Mouse (Mus musculus) G1E (cell line): ENCODE results near the gene Usp42. TPM values are rescaled to one million over a fixed set of nuclear protein-coding genes. Genes with fewer than 3 reads are reported as not detected.

Experiments used
- ATAC-seq: 2 replicates; pipeline ENCODE4 v1.8.0; 2016; ENCODE audit warnings: mild to moderate bottlenecking; ENCODE audit not compliant: insufficient number of reproducible peaks, poor library complexity, low FRiP score, severe bottlenecking; ENCODE audit errors: extremely low read depth
- DNase-seq: peaks from one replicate; pipeline ENCODE4 v3.0.0; 2012; ENCODE audit warnings: low spot score
- H3K27me3 ChIP-seq: 2 replicates; pipeline ENCODE4 v1.6.1; 2012; ENCODE audit warnings: mild to moderate bottlenecking, low read length, inconsistent platforms; ENCODE audit not compliant: insufficient read depth
- H3K36me3 ChIP-seq: replicated peaks from 2 replicates; pipeline ENCODE3; 2012; ENCODE audit warnings: mild to moderate bottlenecking, inconsistent platforms
- H3K4me1 ChIP-seq: 2 replicates; pipeline ENCODE4 v1.6.1; 2012; ENCODE audit warnings: low read depth, low read length, inconsistent platforms, mixed read lengths; ENCODE audit not compliant: insufficient read depth
- H3K4me3 ChIP-seq: 2 replicates; pipeline ENCODE4 v1.5.1; 2012; ENCODE audit warnings: low read depth, mild to moderate bottlenecking, inconsistent platforms, low read length, moderate library complexity, mixed read lengths
- H3K9me3 ChIP-seq: replicated peaks from 2 replicates; pipeline ENCODE4 v1.6.1; 2012; ENCODE audit warnings: inconsistent platforms
- CTCF ChIP-seq: IDR thresholded peaks from 2 replicates; pipeline ENCODE4 v1.5.1; 2012; ENCODE audit warnings: low read depth, low read length, inconsistent platforms, mixed read lengths
- GATA1 ChIP-seq: IDR thresholded peaks from 2 replicates; pipeline ENCODE4 v1.6.1; 2012; ENCODE audit warnings: borderline replicate concordance, low read length, inconsistent platforms, mixed read lengths
- GATA2 ChIP-seq: IDR thresholded peaks from 2 replicates; pipeline ENCODE4 v1.6.1; 2012; ENCODE audit warnings: low read depth, low read length, inconsistent platforms, borderline replicate concordance
- POLR2AphosphoS5 ChIP-seq: IDR thresholded peaks from 2 replicates; pipeline ENCODE4 v1.6.1; 2012; ENCODE audit warnings: low read depth, low read length, inconsistent platforms; ENCODE audit not compliant: insufficient replicate concordance
- TAL1 ChIP-seq: conservative IDR thresholded peaks from 2 replicates; pipeline ENCODE4 v1.6.1; 2012; ENCODE audit warnings: low read depth, low read length, inconsistent platforms, mixed read lengths
- polyA plus RNA-seq: library from polyadenylated mRNA; stranded (reverse); fragments of >175 nt; gene quantifications from 2 replicates; pipeline ENCODE4 v1.2.3, GENCODE M21; 2012
- total RNA-seq, 2 experiments: library from RNA; stranded (forward) in 1 of 2; stranded (reverse) in 1 of 2; fragments of 200-1000 nt in 1 of 2; fragments of >200 nt in 1 of 2; fragmentation: Nextera tagmentation in 1 of 2; gene quantifications; 2 replicates each; pipeline ENCODE4 v1.2.3; 2014 to 2017

Usp42 gene
- total and polyA plus RNA-seq, 3 experiments = 5.6 to 34.7 (median 21.3) TPM

- H3K4me1 ChIP-seq = peaks cover 86% of the 10 kb centered on the region
- TF ChIP-seq CTCF = no peak
- TF ChIP-seq TAL1 = no peak
- TF ChIP-seq GATA1 = no peak
- TF ChIP-seq GATA2 = no peak
- TF ChIP-seq POLR2AphosphoS5 = no peak
- peaks cover 76% of the 10 kb centered on the region for H3K36me3 ChIP-seq
- H3K9me3 ChIP-seq = no peaks in the 10 kb centered on the region
- no peaks in the 10 kb centered on the region for H3K27me3 ChIP-seq
- ATAC-seq = no peak
- DNase-seq = no peak
- H3K4me3 ChIP-seq = no peak overlapping the region
These were observed 62.2 kb downstream of the Usp42 start for GRCm38 (mm10) chr5:143669839-143670238.

GRCm38 (mm10) chr5:143669393-143669792 is 62.7 kb downstream of the Usp42 start:
- no peak overlapping the region; the same call in 1 of the 2 replicates for H3K4me3 ChIP-seq
- no peaks in the 10 kb centered on the region for H3K9me3 ChIP-seq
- peaks cover 76% of the 10 kb centered on the region for H3K36me3 ChIP-seq
- H3K4me1 ChIP-seq = peaks cover 84% of the 10 kb centered on the region
- DNase-seq (no peak), ATAC-seq (no peak)
- no peaks in the 10 kb centered on the region for H3K27me3 ChIP-seq
- TF ChIP-seq POLR2AphosphoS5 = no peak
- no peak for TF ChIP-seq GATA1
- TF ChIP-seq CTCF = no peak
- TF ChIP-seq TAL1 = no peak
- no peak for TF ChIP-seq GATA2

GRCm38 (mm10) chr5:143668884-143669283 is 63.2 kb downstream of the Usp42 start:
- DNase-seq = no peak
- no peak for ATAC-seq
- Histone ChIP-seq H3K9me3 (no peaks in the 10 kb centered on the region), H3K27me3 (no peaks in the 10 kb centered on the region), H3K4me3 (no peak overlapping the region), H3K36me3 (peaks cover 80% of the 10 kb centered on the region), H3K4me1 (peaks cover 83% of the 10 kb centered on the region)
- TF ChIP-seq GATA1 (no peak), GATA2 (no peak), TAL1 (no peak), CTCF (no peak), POLR2AphosphoS5 (no peak)

GRCm38 (mm10) chr5:143666015-143666414 is 66.1 kb downstream of the Usp42 start:
- no peak for DNase-seq
- Histone ChIP-seq H3K4me3 (no peak overlapping the region), H3K36me3 (peaks cover 74% of the 10 kb centered on the region), H3K9me3 (no peaks in the 10 kb centered on the region), H3K4me1 (peaks cover 72% of the 10 kb centered on the region), H3K27me3 (no peaks in the 10 kb centered on the region)
- peak; percentile 54 for ATAC-seq
- no peak for TF ChIP-seq GATA1
- TF ChIP-seq POLR2AphosphoS5 = no peak
- 0 out of 2 replicates have a peak, but pooled peaks have one; percentile 26 for TF ChIP-seq TAL1
- no peak for TF ChIP-seq CTCF
- no peak for TF ChIP-seq GATA2

GRCm38 (mm10) chr5:143665561-143665960 is 66.5 kb downstream of the Usp42 start:
- peaks cover 71% of the 10 kb centered on the region for H3K4me1 ChIP-seq
- ATAC-seq (no peak), DNase-seq (no peak)
- H3K36me3 ChIP-seq = peaks cover 75% of the 10 kb centered on the region
- TF ChIP-seq CTCF (no peak), GATA1 (no peak), TAL1 (no peak), GATA2 (no peak), POLR2AphosphoS5 (no peak)
- no peaks in the 10 kb centered on the region for H3K9me3 ChIP-seq
- H3K27me3 ChIP-seq = no peaks in the 10 kb centered on the region
- H3K4me3 ChIP-seq = no peak overlapping the region

- no peak for TF ChIP-seq CTCF
- no peak for TF ChIP-seq GATA2
- no peak for TF ChIP-seq GATA1
- TF ChIP-seq TAL1 = no peak
- no peak for TF ChIP-seq POLR2AphosphoS5
These were observed 68.9 kb downstream of the Usp42 start for GRCm38 (mm10) chr5:143663074-143663687.

More at GRCm38 (mm10) chr5:143663074-143663687, 68.9 kb downstream of the Usp42 start:
- H3K4me1 ChIP-seq = peaks cover 74% of the 10 kb centered on the region
- ATAC-seq = no peak
- H3K4me3 ChIP-seq = no peak overlapping the region
- H3K36me3 ChIP-seq = peaks cover 79% of the 10 kb centered on the region
- no peak for DNase-seq
- no peaks in the 10 kb centered on the region for H3K9me3 ChIP-seq
- H3K27me3 ChIP-seq = no peaks in the 10 kb centered on the region

Other genes starting within 250 kb of the Usp42 start
- gene Rac1, start 204.2 kb downstream of the Usp42 start, total RNA-seq (2014; fragmentation: Nextera tagmentation) = 802 and 891 TPM in 2 replicates
- gene Rac1, start 204.2 kb downstream of the Usp42 start, total RNA-seq (2017) = 150 and 168 TPM in 2 replicates
- gene Rac1, start 204.2 kb downstream of the Usp42 start, polyA plus RNA-seq = 93.2 and 99.6 TPM in 2 replicates
- gene Cyth3, start 109.8 kb downstream of the Usp42 start, total RNA-seq (2014; fragmentation: Nextera tagmentation) = 242 and 246 TPM in 2 replicates
- 174 and 191 TPM in 2 replicates for gene Cyth3, start 109.8 kb downstream of the Usp42 start, total RNA-seq (2017)
- gene Cyth3, start 109.8 kb downstream of the Usp42 start, polyA plus RNA-seq = 70.4 and 76.3 TPM in 2 replicates
- gene Eif2ak1, start 85.5 kb upstream of the Usp42 start, total RNA-seq (2014; fragmentation: Nextera tagmentation) = 52.6 and 73.0 TPM in 2 replicates
- 31.9 and 34.6 TPM in 2 replicates for gene Eif2ak1, start 85.5 kb upstream of the Usp42 start, total RNA-seq (2017)
- gene Eif2ak1, start 85.5 kb upstream of the Usp42 start, polyA plus RNA-seq = 12.9 and 18.9 TPM in 2 replicates
- gene Ankrd61, start 165.4 kb upstream of the Usp42 start, total RNA-seq (2014; fragmentation: Nextera tagmentation) = not detected in 2 replicates
- gene Ankrd61, start 165.4 kb upstream of the Usp42 start, total RNA-seq (2017) = 0.06 and 0.22 TPM in 2 replicates
- not detected in 2 replicates for gene Ankrd61, start 165.4 kb upstream of the Usp42 start, polyA plus RNA-seq
- 48.3 and 61.2 TPM in 2 replicates for gene Aimp2, start 177.6 kb upstream of the Usp42 start, total RNA-seq (2014; fragmentation: Nextera tagmentation)
- gene Aimp2, start 177.6 kb upstream of the Usp42 start, total RNA-seq (2017) = 75.9 and 82.8 TPM in 2 replicates
- 69.6 and 91.3 TPM in 2 replicates for gene Aimp2, start 177.6 kb upstream of the Usp42 start, polyA plus RNA-seq
- 42.8 and 46.9 TPM in 2 replicates for gene Pms2, start 177.7 kb upstream of the Usp42 start, total RNA-seq (2014; fragmentation: Nextera tagmentation)
- gene Pms2, start 177.7 kb upstream of the Usp42 start, total RNA-seq (2017) = 33.3 and 36.4 TPM in 2 replicates
- gene Pms2, start 177.7 kb upstream of the Usp42 start, polyA plus RNA-seq = 0.85 and 2.3 TPM in 2 replicates
- gene Gm42421, start 195.9 kb upstream of the Usp42 start, total RNA-seq (2014; fragmentation: Nextera tagmentation) = not detected in 2 replicates
- gene Gm42421, start 195.9 kb upstream of the Usp42 start, total RNA-seq (2017) = 0.70 and 1.3 TPM in 2 replicates
- gene Gm42421, start 195.9 kb upstream of the Usp42 start, polyA plus RNA-seq = not detected in 2 replicates
- 1.6 and 1.7 TPM in 2 replicates for gene Rsph10b, start 200.8 kb upstream of the Usp42 start, total RNA-seq (2014; fragmentation: Nextera tagmentation)
- gene Rsph10b, start 200.8 kb upstream of the Usp42 start, total RNA-seq (2017) = not detected in 2 replicates
- not detected in 2 replicates for gene Rsph10b, start 200.8 kb upstream of the Usp42 start, polyA plus RNA-seq